24 mouse cellular contexts compared by ENCODE assay signal in genomic region chr2:142694936-142695331, GRCm38 (mm10).
"Had no signal": no experiment of that assay in that cellular context is flagged by ENCODE, and none has a peak within 500 bp of the region (broad histone marks: within the 10 kb centered on the region; RNA-seq: fewer than 3 reads in every experiment).

No protein-coding gene starts in this region.

- H3K4me3 ChIP-seq: gastrocnemius, adult 2 months; heart, embryonic 10.5 days; heart, embryonic 12.5 days; hindbrain, embryonic 10.5 days; hindbrain, embryonic 12.5 days; hindbrain, embryonic 15.5 days; intestine, embryonic 15.5 days; layer of hippocampus, adult 2 months; left cerebral cortex, adult 2 months; limb, embryonic 10.5 days; limb, embryonic 12.5 days; liver, embryonic 13.5 days; liver, embryonic 15.5 days had no signal

- H3K27ac ChIP-seq: gastrocnemius, adult 2 months; heart, embryonic 10.5 days; hindbrain, embryonic 10.5 days; hindbrain, embryonic 12.5 days; hindbrain, embryonic 15.5 days; intestine, embryonic 15.5 days; layer of hippocampus, adult 2 months; left cerebral cortex, adult 2 months; limb, embryonic 10.5 days; limb, embryonic 12.5 days; liver, embryonic 13.5 days; liver, embryonic 15.5 days had no signal

- H3K4me1 ChIP-seq: heart, embryonic 10.5 days; hindbrain, embryonic 12.5 days; hindbrain, embryonic 15.5 days; intestine, embryonic 15.5 days; liver, embryonic 13.5 days; liver, embryonic 15.5 days had no signal

- DNase-seq: gastrocnemius, adult 2 months; gastrocnemius, postnatal 10 days; gastrocnemius, postnatal 25 days; heart, adult 18-20 months; heart, postnatal 10 days; heart, postnatal 4 days; kidney, adult 18-20 months; kidney, adult 8-10 months; kidney, postnatal 10 days; kidney, postnatal 25 days; kidney, postnatal 4 days; liver; liver, embryonic 13.5 days had no signal
